ENCODE assay signal across 15 mouse cellular contexts in genomic region chr2:49856584-49856983, GRCm38 (mm10).
DNase-seq lines count a peak whose midpoint lies in the region; ATAC-seq lines count a peak whose summit lies in the region.
"Had no signal": no experiment of that assay in that cellular context is flagged by ENCODE, and none has a peak within 500 bp of the region (broad histone marks: within the 10 kb centered on the region; RNA-seq: fewer than 3 reads in every experiment).

No protein-coding gene starts in this region.

- no peaks in the 10 kb centered on the region for H3K9me3 ChIP-seq in heart, embryonic 13.5 days
- no peaks in the 10 kb centered on the region for H3K9me3 ChIP-seq in kidney, embryonic 15.5 days (replicated peaks)
- H3K9me3 ChIP-seq in kidney, embryonic 14.5 days (ENCODE audit: control insufficient read depth, low read length): no peaks in the 10 kb centered on the region
- no peaks in the 10 kb centered on the region for H3K9me3 ChIP-seq in neural tube, embryonic 12.5 days
- H3K9me3 ChIP-seq in stomach, embryonic 16.5 days (replicated peaks; ENCODE audit: control insufficient read depth, low read length): no peaks in the 10 kb centered on the region
- H3K9me3 ChIP-seq: embryonic facial prominence, embryonic 12.5 days had no signal

- DNase-seq in heart, postnatal 4 days: no peak
- DNase-seq in neural tube, embryonic 10.5 days (ENCODE audit: extremely low spot score, low spot score): no peak
- no peak for DNase-seq in left cerebral cortex, adult 18-20 months (ENCODE audit: low spot score in 2 of 2)
- DNase-seq: cerebellum, adult 9-10 months; gastrocnemius, postnatal 36 days; heart, postnatal 10 days; kidney, adult 18-20 months; lung, adult 2 months; thymus, adult 2 months had no signal

- H3K4me1 ChIP-seq in heart, embryonic 13.5 days: peaks cover 11% of the 10 kb centered on the region
- H3K4me1 ChIP-seq in kidney, embryonic 15.5 days: peaks cover 12% of the 10 kb centered on the region; the same call in 1 of the 2 replicates
- H3K4me1 ChIP-seq in kidney, embryonic 14.5 days (ENCODE audit: control insufficient read depth, insufficient read depth, low read length): no peaks in the 10 kb centered on the region
- no peaks in the 10 kb centered on the region for H3K4me1 ChIP-seq in neural tube, embryonic 12.5 days
- H3K4me1 ChIP-seq in stomach, embryonic 16.5 days (ENCODE audit: control insufficient read depth, insufficient read depth, low read length): peaks cover 6% of the 10 kb centered on the region
- H3K4me1 ChIP-seq: embryonic facial prominence, embryonic 12.5 days had no signal

- peak overlapping the region; percentile 53 for H3K4me2 ChIP-seq in heart, embryonic 13.5 days
- H3K4me2 ChIP-seq in kidney, embryonic 15.5 days: peak overlapping the region; percentile 29
- H3K4me2 ChIP-seq in kidney, embryonic 14.5 days (replicated peaks; ENCODE audit: low read depth, low read length): no peak overlapping the region
- H3K4me2 ChIP-seq in neural tube, embryonic 12.5 days (replicated peaks): no peak overlapping the region
- H3K4me2 ChIP-seq in stomach, embryonic 16.5 days (ENCODE audit: low read depth, low read length): peak overlapping the region; percentile 34
- H3K4me2 ChIP-seq: embryonic facial prominence, embryonic 12.5 days had no signal

- no peaks in the 10 kb centered on the region; the same call in 1 of the 2 replicates for H3K27me3 ChIP-seq in heart, embryonic 13.5 days (replicated peaks)
- H3K27me3 ChIP-seq in kidney, embryonic 15.5 days: no peaks in the 10 kb centered on the region
- H3K27me3 ChIP-seq in kidney, embryonic 14.5 days (ENCODE audit: control insufficient read depth, insufficient read depth, low read length): no peaks in the 10 kb centered on the region
- H3K27me3 ChIP-seq in neural tube, embryonic 12.5 days (replicated peaks): no peaks in the 10 kb centered on the region
- H3K27me3 ChIP-seq in stomach, embryonic 16.5 days (ENCODE audit: control insufficient read depth, insufficient read depth, low read length): no peaks in the 10 kb centered on the region
- H3K27me3 ChIP-seq: embryonic facial prominence, embryonic 12.5 days had no signal

- 65% methylated on average over 5 of the region's 5 CpGs for WGBS in heart, embryonic 13.5 days
- WGBS in kidney, embryonic 15.5 days: 69% methylated on average over 5 of the region's 5 CpGs
- 72% methylated on average over 5 of the region's 5 CpGs for WGBS in kidney, embryonic 14.5 days
- WGBS in neural tube, embryonic 12.5 days: 73% methylated on average over 5 of the region's 5 CpGs
- 63% methylated on average over 5 of the region's 5 CpGs for WGBS in stomach, embryonic 16.5 days

- ATAC-seq in heart, embryonic 13.5 days (ENCODE audit: extremely low read depth, insufficient number of reproducible peaks, low FRiP score, low TSS enrichment): no peak
- no peak for ATAC-seq in kidney, embryonic 15.5 days (replicated peaks; ENCODE audit: low FRiP score)
- ATAC-seq in kidney, embryonic 14.5 days (ENCODE audit: low FRiP score, low TSS enrichment): no peak
- ATAC-seq in neural tube, embryonic 12.5 days (ENCODE audit: low FRiP score, low read depth): 0 out of 2 replicates have a peak, but pooled peaks have one; percentile 50
- no peak for ATAC-seq in stomach, embryonic 16.5 days (ENCODE audit: insufficient read depth, low FRiP score)

- H3K9ac ChIP-seq in heart, embryonic 13.5 days: no peak overlapping the region
- H3K9ac ChIP-seq in kidney, embryonic 15.5 days: no peak overlapping the region
- H3K9ac ChIP-seq in kidney, embryonic 14.5 days (ENCODE audit: low read depth, low read length): no peak overlapping the region
- no peak overlapping the region for H3K9ac ChIP-seq in neural tube, embryonic 12.5 days
- no peak overlapping the region for H3K9ac ChIP-seq in stomach, embryonic 16.5 days (ENCODE audit: low read length)
- H3K9ac ChIP-seq: embryonic facial prominence, embryonic 12.5 days had no signal

- H3K36me3 ChIP-seq in heart, embryonic 13.5 days: no peaks in the 10 kb centered on the region
- H3K36me3 ChIP-seq in kidney, embryonic 15.5 days: no peaks in the 10 kb centered on the region
- H3K36me3 ChIP-seq in kidney, embryonic 14.5 days (ENCODE audit: control insufficient read depth, insufficient read depth, low read length): no peaks in the 10 kb centered on the region
- no peaks in the 10 kb centered on the region for H3K36me3 ChIP-seq in neural tube, embryonic 12.5 days
- no peaks in the 10 kb centered on the region for H3K36me3 ChIP-seq in stomach, embryonic 16.5 days (ENCODE audit: control insufficient read depth, insufficient read depth, low read length)
- H3K36me3 ChIP-seq: embryonic facial prominence, embryonic 12.5 days had no signal

- no peak overlapping the region for H3K27ac ChIP-seq in heart, embryonic 13.5 days (replicated peaks)
- H3K27ac ChIP-seq in kidney, embryonic 15.5 days: no peak overlapping the region
- H3K27ac ChIP-seq in kidney, embryonic 14.5 days (ENCODE audit: low read depth, low read length): no peak overlapping the region
- no peak overlapping the region for H3K27ac ChIP-seq in neural tube, embryonic 12.5 days
- no peak overlapping the region for H3K27ac ChIP-seq in stomach, embryonic 16.5 days (ENCODE audit: low read length)
- H3K27ac ChIP-seq: embryonic facial prominence, embryonic 12.5 days had no signal

- peak overlapping the region; percentile 22 for H3K4me3 ChIP-seq in heart, embryonic 13.5 days
- no peak overlapping the region for H3K4me3 ChIP-seq in kidney, embryonic 15.5 days (replicated peaks)
- H3K4me3 ChIP-seq in kidney, embryonic 14.5 days (ENCODE audit: low read length): no peak overlapping the region
- H3K4me3 ChIP-seq in neural tube, embryonic 12.5 days: no peak overlapping the region
- no peak overlapping the region for H3K4me3 ChIP-seq in stomach, embryonic 16.5 days (replicated peaks; ENCODE audit: low read length)
- H3K4me3 ChIP-seq: embryonic facial prominence, embryonic 12.5 days had no signal

Comparison
In these comparisons a context has a peak if more than half of its experiments do, and no peak if none do; other contexts are left out.
1. H3K4me2 ChIP-seq: peak in heart, embryonic 13.5 days (single experiment), kidney, embryonic 15.5 days (single experiment) and stomach, embryonic 16.5 days (single experiment); none in kidney, embryonic 14.5 days (single experiment) and neural tube, embryonic 12.5 days (single experiment).